Mouse (Mus musculus): ENCODE data around the gene Slc17a3. TPM values are rescaled to one million over a fixed set of nuclear protein-coding genes. Genes with fewer than 3 reads are reported as not detected.

Gene Slc17a3
- polyA plus RNA-seq, 1 experiment from 2014 or later, result not detected

DNA sequence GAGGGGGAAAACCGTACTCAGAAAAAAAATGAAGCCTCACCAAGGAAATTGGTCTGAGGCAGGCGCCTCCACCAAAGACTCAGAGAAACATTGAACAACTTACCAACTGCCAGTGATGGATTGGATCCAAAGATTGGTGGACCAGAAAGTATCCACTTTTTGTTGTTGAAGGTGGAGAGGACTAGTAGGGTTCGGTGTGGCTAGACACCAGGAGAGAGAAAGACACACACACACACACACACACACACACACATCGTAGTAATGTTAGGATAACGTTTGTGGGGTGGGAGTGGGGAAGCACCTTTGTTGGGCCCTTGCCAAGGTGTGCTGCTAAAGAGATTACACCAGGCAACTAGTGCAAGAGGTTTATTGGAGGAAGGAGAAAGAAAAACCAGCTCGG is 27.8 kb downstream of the Slc17a3 start:
- Histone ChIP-seq H3K27ac (replicated peaks; ENCODE audit: low read depth, low read length) (no peak overlapping the region), H3K4me1 (ENCODE audit: control insufficient read depth, insufficient read depth, low read length) (no peaks in the 10 kb centered on the region), H3K27me3 (ENCODE audit: control insufficient read depth, insufficient read depth, low read length) (no peaks in the 10 kb centered on the region), H3K36me3 (ENCODE audit: control insufficient read depth, insufficient read depth, low read length) (no peaks in the 10 kb centered on the region), H3K4me3 (replicated peaks; ENCODE audit: low read depth, low read length) (no peak overlapping the region), H3K9me3 (ENCODE audit: control insufficient read depth, low read length) (no peaks in the 10 kb centered on the region), H3K9ac (replicated peaks; ENCODE audit: low read length) (no peak overlapping the region), H3K4me2 (ENCODE audit: low read length) (no peak overlapping the region)
- ATAC-seq (ENCODE audit: low FRiP score, low TSS enrichment) (no peak), DNase-seq (no peak)
- WGBS, result 94% methylated on average over 6 of the region's 6 CpGs

DNA sequence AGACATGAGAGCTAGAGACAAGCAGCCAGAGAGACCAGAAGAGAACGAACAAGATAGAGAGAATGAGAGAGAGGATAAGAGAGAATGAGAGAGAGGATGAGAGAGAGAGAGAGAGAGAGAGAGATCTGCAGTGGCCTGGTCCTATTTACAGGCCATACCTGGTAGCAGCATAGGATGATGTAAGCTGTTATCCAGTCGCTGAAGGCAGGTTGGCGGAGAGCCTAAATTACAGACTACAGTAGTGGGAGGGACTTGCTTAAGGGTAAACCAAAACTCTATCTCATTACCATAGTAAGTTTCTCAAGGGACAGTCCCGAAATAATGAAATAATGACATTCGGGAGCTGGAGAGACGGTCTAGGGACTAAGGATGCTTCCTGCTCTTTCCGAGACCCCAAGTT is 28.2 kb downstream of the Slc17a3 start, which contains the start of gene Slc17a1:
Gene Slc17a1, plus strand, starts transcription at position 346 of the 400 bp plus-strand sequence.
- H3K4me3 ChIP-seq (replicated peaks; ENCODE audit: low read depth, low read length), result no peak within 1 kb of the TSS
- no peaks in the 10 kb centered on the region for H3K9me3 ChIP-seq (ENCODE audit: control insufficient read depth, low read length)
- WGBS, result 92% methylated on average over 7 of the region's 7 CpGs
- H3K27ac ChIP-seq (replicated peaks; ENCODE audit: low read depth, low read length), result no peak within 1 kb of the TSS
- H3K9ac ChIP-seq (replicated peaks; ENCODE audit: low read length), result no peak within 1 kb of the TSS
- no peaks in the 10 kb centered on the region for H3K36me3 ChIP-seq (ENCODE audit: control insufficient read depth, insufficient read depth, low read length)
- ATAC-seq (ENCODE audit: low FRiP score, low TSS enrichment) (no peak), DNase-seq (no peak)
- H3K4me2 ChIP-seq (ENCODE audit: low read length), result no peak within 1 kb of the TSS
- H3K4me1 ChIP-seq (ENCODE audit: control insufficient read depth, insufficient read depth, low read length), result no peaks in the 10 kb centered on the region
- no peaks in the 10 kb centered on the region for H3K27me3 ChIP-seq (ENCODE audit: control insufficient read depth, insufficient read depth, low read length)

DNA sequence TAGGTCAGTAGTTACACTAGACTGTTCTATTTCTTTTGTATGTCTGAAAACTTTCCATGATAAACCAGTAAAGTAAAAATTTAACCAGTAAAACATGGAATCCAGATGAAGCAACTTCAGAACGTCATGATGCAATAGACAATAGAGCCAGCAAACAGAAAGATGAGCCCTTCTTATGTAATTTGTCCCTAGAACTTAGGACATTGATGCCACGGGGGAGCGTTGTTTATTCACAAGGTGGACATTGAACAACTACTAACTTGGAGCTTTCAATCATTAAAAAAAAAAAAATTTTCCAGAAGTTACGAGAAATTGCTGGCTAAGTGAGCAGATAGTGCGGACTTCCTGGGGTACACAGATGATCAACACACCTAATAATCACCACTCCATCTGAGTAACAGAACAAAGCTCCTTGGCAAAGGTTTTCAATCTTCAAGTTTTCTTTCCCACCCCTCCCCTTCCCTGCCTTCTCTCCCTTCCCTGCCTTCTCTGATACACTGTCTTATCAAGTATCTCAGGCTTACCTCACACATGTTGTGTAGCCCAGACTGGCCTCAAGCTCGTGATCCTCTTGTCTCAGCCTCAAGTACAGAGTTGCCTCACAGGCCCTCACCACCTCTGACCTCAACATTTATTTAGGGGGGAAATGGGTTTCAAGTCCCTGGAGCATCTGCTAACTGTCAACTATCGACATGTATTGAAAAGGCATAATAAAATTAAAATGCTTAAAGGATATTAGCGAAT is 29.7 kb downstream of the Slc17a3 start:
- Histone ChIP-seq H3K9ac (replicated peaks; ENCODE audit: low read length) (no peak overlapping the region), H3K4me2 (ENCODE audit: low read length) (no peak overlapping the region), H3K4me1 (ENCODE audit: control insufficient read depth, insufficient read depth, low read length) (no peaks in the 10 kb centered on the region), H3K4me3 (replicated peaks; ENCODE audit: low read depth, low read length) (no peak overlapping the region), H3K36me3 (ENCODE audit: control insufficient read depth, insufficient read depth, low read length) (no peaks in the 10 kb centered on the region), H3K27ac (replicated peaks; ENCODE audit: low read depth, low read length) (no peak overlapping the region), H3K27me3 (ENCODE audit: control insufficient read depth, insufficient read depth, low read length) (no peaks in the 10 kb centered on the region), H3K9me3 (ENCODE audit: control insufficient read depth, low read length) (no peaks in the 10 kb centered on the region)
- ATAC-seq (ENCODE audit: low FRiP score, low TSS enrichment) (no peak), DNase-seq (no peak)
- 93% methylated on average over 8 of the region's 8 CpGs for whole genome bisulfite sequencing

DNA sequence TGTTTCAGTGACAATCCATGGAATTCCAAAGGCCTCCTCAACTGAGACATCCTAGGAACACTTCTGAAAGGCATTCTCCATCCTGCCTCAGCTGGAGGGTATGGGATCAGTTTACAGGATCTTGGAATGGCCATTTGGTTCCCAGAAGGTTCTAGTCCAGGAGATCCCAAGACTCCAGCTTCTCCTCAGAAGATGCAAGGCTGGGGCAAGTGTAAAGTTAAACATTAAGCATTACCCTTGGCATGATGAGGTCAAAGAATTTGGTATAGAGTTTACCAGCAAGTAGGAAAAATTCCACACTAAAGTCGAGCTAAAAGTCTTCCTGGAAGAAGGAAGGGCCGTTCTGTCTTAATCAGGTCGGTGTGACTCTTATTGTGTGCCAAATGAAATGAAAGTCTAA is 30.8 kb downstream of the Slc17a3 start:
- H3K4me2 ChIP-seq (ENCODE audit: low read length), result no peak overlapping the region
- no peak overlapping the region for H3K9ac ChIP-seq (replicated peaks; ENCODE audit: low read length)
- no peaks in the 10 kb centered on the region for H3K9me3 ChIP-seq (ENCODE audit: control insufficient read depth, low read length)
- H3K4me1 ChIP-seq (ENCODE audit: control insufficient read depth, insufficient read depth, low read length), result no peaks in the 10 kb centered on the region
- no peaks in the 10 kb centered on the region for H3K36me3 ChIP-seq (ENCODE audit: control insufficient read depth, insufficient read depth, low read length)
- WGBS, result 77% methylated on average over 3 of the region's 3 CpGs
- ATAC-seq (ENCODE audit: low FRiP score, low TSS enrichment), result no peak
- no peak for DNase-seq
- H3K27ac ChIP-seq (replicated peaks; ENCODE audit: low read depth, low read length), result no peak overlapping the region
- no peaks in the 10 kb centered on the region for H3K27me3 ChIP-seq (ENCODE audit: control insufficient read depth, insufficient read depth, low read length)
- H3K4me3 ChIP-seq (replicated peaks; ENCODE audit: low read depth, low read length), result no peak overlapping the region

DNA sequence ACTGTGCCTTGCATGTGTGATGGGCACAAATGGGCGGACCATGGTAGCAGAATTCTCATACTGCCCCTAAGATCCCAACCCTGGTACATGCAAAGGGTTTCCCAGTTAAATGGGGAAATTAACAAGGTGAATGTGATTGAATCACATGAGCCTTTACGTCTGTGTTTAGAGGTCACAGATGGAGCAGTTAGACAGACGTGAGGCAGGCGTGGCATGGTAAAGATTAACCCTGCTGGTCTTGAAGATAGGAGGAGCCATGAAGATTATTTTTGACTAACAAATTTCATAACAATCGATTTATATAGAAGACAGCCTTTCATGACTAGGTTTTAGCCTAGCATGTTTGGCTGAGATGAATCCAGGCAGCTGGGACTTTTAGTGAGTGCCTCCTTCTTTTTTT is 33.9 kb downstream of the Slc17a3 start:
- no peaks in the 10 kb centered on the region for H3K4me1 ChIP-seq (ENCODE audit: control insufficient read depth, insufficient read depth, low read length)
- no peak overlapping the region for H3K9ac ChIP-seq (replicated peaks; ENCODE audit: low read length)
- no peak overlapping the region for H3K4me3 ChIP-seq (replicated peaks; ENCODE audit: low read depth, low read length)
- no peak overlapping the region for H3K27ac ChIP-seq (replicated peaks; ENCODE audit: low read depth, low read length)
- no peaks in the 10 kb centered on the region for H3K9me3 ChIP-seq (ENCODE audit: control insufficient read depth, low read length)
- H3K4me2 ChIP-seq (ENCODE audit: low read length), result no peak overlapping the region
- WGBS, result 87% methylated on average over 5 of the region's 5 CpGs
- ATAC-seq (ENCODE audit: low FRiP score, low TSS enrichment) (no peak), DNase-seq (no peak)
- no peaks in the 10 kb centered on the region for H3K27me3 ChIP-seq (ENCODE audit: control insufficient read depth, insufficient read depth, low read length)
- no peaks in the 10 kb centered on the region for H3K36me3 ChIP-seq (ENCODE audit: control insufficient read depth, insufficient read depth, low read length)

DNA sequence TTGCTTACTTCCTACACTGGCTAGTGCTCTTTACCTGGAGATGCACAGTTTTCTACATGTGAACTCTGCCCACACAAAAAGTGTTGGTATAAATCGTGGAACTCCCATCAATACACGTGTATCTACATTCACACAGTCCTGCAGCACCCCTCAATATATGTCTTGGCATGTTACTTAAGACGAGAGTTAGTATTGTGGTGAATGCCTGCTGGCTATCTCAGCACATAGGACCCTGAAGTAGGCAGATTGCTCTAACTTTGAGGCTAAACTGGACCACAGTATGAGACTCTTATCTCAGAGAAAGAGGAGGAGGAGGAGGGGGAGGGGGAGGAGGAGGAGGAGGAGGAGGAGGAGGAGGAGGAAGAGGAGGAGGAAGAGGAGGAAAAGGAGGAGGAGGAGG is 39.9 kb downstream of the Slc17a3 start:
- no peak for ATAC-seq (ENCODE audit: low FRiP score, low TSS enrichment)
- H3K27me3 ChIP-seq (ENCODE audit: control insufficient read depth, insufficient read depth, low read length), result no peaks in the 10 kb centered on the region
- no peak overlapping the region for H3K4me3 ChIP-seq (replicated peaks; ENCODE audit: low read depth, low read length)

DNA sequence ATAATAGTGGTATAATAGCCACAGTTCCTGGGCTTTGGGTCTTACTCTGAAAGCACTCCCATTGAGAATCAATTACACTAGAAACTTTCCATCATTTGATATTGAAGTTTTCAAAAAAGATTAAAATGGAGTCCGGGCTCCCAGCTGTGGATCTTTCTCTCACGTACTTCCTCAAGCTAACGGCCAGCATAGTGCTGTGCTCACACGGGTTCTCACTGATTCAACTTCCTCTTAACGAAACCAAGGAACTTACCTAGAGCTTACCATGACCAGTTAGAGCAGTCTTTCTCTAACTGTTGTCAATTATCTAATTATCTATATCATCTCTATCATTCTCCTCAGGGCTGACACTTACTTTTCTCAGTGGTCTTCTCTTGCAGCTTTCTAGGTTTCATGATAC is 40.4 kb downstream of the Slc17a3 start:
- DNase-seq (no peak), ATAC-seq (ENCODE audit: low FRiP score, low TSS enrichment) (no peak)
- WGBS, result 91% methylated on average over 5 of the region's 5 CpGs
- Histone ChIP-seq H3K27me3 (ENCODE audit: control insufficient read depth, insufficient read depth, low read length) (no peaks in the 10 kb centered on the region), H3K9ac (replicated peaks; ENCODE audit: low read length) (no peak overlapping the region), H3K27ac (replicated peaks; ENCODE audit: low read depth, low read length) (no peak overlapping the region), H3K36me3 (ENCODE audit: control insufficient read depth, insufficient read depth, low read length) (no peaks in the 10 kb centered on the region), H3K9me3 (ENCODE audit: control insufficient read depth, low read length) (no peaks in the 10 kb centered on the region), H3K4me3 (replicated peaks; ENCODE audit: low read depth, low read length) (no peak overlapping the region), H3K4me2 (ENCODE audit: low read length) (no peak overlapping the region), H3K4me1 (ENCODE audit: control insufficient read depth, insufficient read depth, low read length) (no peaks in the 10 kb centered on the region)

More for the DNA sequence above, 39.9 kb downstream of the Slc17a3 start:
- no peaks in the 10 kb centered on the region for H3K36me3 ChIP-seq (ENCODE audit: control insufficient read depth, insufficient read depth, low read length)
- H3K9ac ChIP-seq (replicated peaks; ENCODE audit: low read length), result no peak overlapping the region
- H3K27ac ChIP-seq (replicated peaks; ENCODE audit: low read depth, low read length), result no peak overlapping the region
- WGBS, result 85% methylated on average over 3 of the region's 3 CpGs
- no peaks in the 10 kb centered on the region for H3K4me1 ChIP-seq (ENCODE audit: control insufficient read depth, insufficient read depth, low read length)
- no peak for DNase-seq
- H3K4me2 ChIP-seq (ENCODE audit: low read length), result no peak overlapping the region
- H3K9me3 ChIP-seq (ENCODE audit: control insufficient read depth, low read length), result no peaks in the 10 kb centered on the region

DNA sequence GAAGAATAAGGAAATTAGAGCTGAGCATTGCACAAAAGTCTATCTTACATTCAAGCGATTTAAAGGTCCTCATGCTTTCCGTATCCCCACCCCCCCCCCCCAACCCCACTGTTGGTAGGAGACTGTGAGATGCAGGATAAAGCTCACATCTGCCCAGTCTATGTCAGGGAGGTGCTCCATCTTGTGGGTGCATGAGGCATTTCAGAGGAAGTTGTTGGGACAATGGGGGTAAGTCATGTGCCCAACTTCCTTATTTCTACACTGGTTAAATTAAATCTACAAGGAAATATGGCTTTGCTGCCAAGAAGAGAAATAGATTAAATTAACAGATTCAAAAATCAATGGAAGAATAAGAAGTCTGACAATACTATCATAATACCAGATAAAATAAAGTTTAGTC is 46.3 kb downstream of the Slc17a3 start:
- Histone ChIP-seq H3K36me3 (ENCODE audit: control insufficient read depth, insufficient read depth, low read length) (no peaks in the 10 kb centered on the region), H3K9ac (replicated peaks; ENCODE audit: low read length) (no peak overlapping the region), H3K27me3 (ENCODE audit: control insufficient read depth, insufficient read depth, low read length) (no peaks in the 10 kb centered on the region), H3K27ac (replicated peaks; ENCODE audit: low read depth, low read length) (no peak overlapping the region), H3K4me2 (ENCODE audit: low read length) (no peak overlapping the region), H3K9me3 (ENCODE audit: control insufficient read depth, low read length) (no peaks in the 10 kb centered on the region), H3K4me1 (ENCODE audit: control insufficient read depth, insufficient read depth, low read length) (no peaks in the 10 kb centered on the region), H3K4me3 (replicated peaks; ENCODE audit: low read depth, low read length) (no peak overlapping the region)
- ATAC-seq (ENCODE audit: low FRiP score, low TSS enrichment) (peak; percentile 31; the same call in 1 of the 2 replicates), DNase-seq (peak; percentile 54)
- WGBS, result 21% methylated on average over 2 of the region's 2 CpGs

DNA sequence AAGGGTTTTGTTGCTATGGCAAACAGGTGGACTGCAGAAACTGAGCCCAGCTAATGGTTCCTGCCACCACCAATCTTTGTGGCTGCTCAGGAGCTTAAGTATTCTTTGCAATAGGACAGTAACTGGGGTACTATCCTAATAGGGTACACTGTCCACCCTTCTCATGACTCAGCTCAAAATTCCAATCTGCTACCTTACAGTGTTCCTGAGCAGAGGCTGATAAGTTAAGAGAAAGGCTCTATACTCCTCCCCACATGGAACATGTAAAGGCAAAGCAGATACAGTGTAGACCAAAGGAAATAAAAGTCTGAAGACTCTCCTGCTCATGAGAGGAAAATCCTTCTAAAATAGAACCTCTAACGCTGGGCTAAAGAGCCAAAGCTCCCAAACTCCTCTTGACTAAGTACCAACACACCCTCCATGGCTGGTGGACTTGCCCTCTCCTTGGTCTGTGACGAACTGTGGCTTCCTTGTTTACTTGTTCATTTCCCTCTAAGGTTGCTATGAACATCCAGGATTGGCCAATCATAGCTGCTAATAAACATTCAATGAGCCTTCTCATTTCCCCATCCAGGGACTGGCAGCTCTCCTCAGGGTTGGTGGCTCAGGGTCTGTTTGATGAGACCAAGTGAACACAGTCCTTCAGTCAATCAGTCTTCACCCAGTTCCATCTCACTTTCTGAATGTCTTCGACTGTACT is 47.9 kb downstream of the Slc17a3 start:
- H3K4me3 ChIP-seq (replicated peaks; ENCODE audit: low read depth, low read length), result no peak overlapping the region
- H3K27ac ChIP-seq (replicated peaks; ENCODE audit: low read depth, low read length), result no peak overlapping the region
- no peaks in the 10 kb centered on the region for H3K4me1 ChIP-seq (ENCODE audit: control insufficient read depth, insufficient read depth, low read length)
- no peaks in the 10 kb centered on the region for H3K36me3 ChIP-seq (ENCODE audit: control insufficient read depth, insufficient read depth, low read length)
- no peak overlapping the region for H3K9ac ChIP-seq (replicated peaks; ENCODE audit: low read length)
- DNase-seq (no peak), ATAC-seq (ENCODE audit: low FRiP score, low TSS enrichment) (no peak)
- WGBS, result 84% methylated on average over 3 of the region's 3 CpGs
- no peaks in the 10 kb centered on the region for H3K27me3 ChIP-seq (ENCODE audit: control insufficient read depth, insufficient read depth, low read length)
- H3K9me3 ChIP-seq (ENCODE audit: control insufficient read depth, low read length), result no peaks in the 10 kb centered on the region
- no peak overlapping the region for H3K4me2 ChIP-seq (ENCODE audit: low read length)

All from midbrain, embryonic 14.5 days (tissue).